Mouse (Mus musculus) olfactory bulb, adult 2 months (tissue): ENCODE data around the gene Tead2. TPM values are rescaled to one million over a fixed set of nuclear protein-coding genes. Genes with fewer than 3 reads are reported as not detected.

Experiments used
- H3K27ac ChIP-seq: fragments of 200-500 bp; 2 replicates; pipeline ENCODE4 v1.5.1; 2012; ENCODE audit warnings: low read depth, low read length; ENCODE audit not compliant: insufficient read depth
- H3K4me1 ChIP-seq: fragments of 200-500 bp; 2 replicates; pipeline ENCODE4 v1.6.1; 2012; ENCODE audit warnings: low read length; ENCODE audit not compliant: control insufficient read depth, insufficient read depth
- H3K4me3 ChIP-seq: fragments of 200-500 bp; 2 replicates; pipeline ENCODE4 v1.5.1; 2012; ENCODE audit warnings: mild to moderate bottlenecking, low read depth, low read length, moderate library complexity; ENCODE audit not compliant: insufficient read depth
- CTCF ChIP-seq: fragments of 200-500 bp; IDR thresholded peaks from 2 replicates; pipeline ENCODE4 v1.5.1; 2012; ENCODE audit warnings: low read depth, mild to moderate bottlenecking, low read length, moderate library complexity; ENCODE audit not compliant: insufficient read depth
- POLR2A ChIP-seq: fragments of 200-500 bp; IDR thresholded peaks from 2 replicates; pipeline ENCODE4 v1.6.1; 2012; ENCODE audit warnings: mild to moderate bottlenecking, low read depth, low read length, moderate library complexity; ENCODE audit not compliant: insufficient read depth
- WGBS: fragments of 180-500 bp; shearing (Covaris S2); methylation state at CpG from one replicate; pipeline ENCODE4 v1.1.7; 2018; 5-methylcytosine and 5-hydroxymethylcytosine counted together
- polyA plus RNA-seq: library from polyadenylated mRNA; stranded (reverse); fragments of >200 nt; gene quantifications from 2 replicates; pipeline ENCODE4 v1.2.4, GENCODE M21; 2012; ENCODE audit warnings: low replicate concordance; ENCODE audit not compliant: missing spikeins, insufficient read depth, insufficient read length

Gene Tead2
- polyA plus RNA-seq, 1 experiment = not detected

GRCm38 (mm10) chr7:45229459-45230203 is 14.1 kb downstream of the Tead2 start:
- H3K27ac ChIP-seq = no peak overlapping the region
- H3K4me1 ChIP-seq = peaks cover 5% of the 10 kb centered on the region
- WGBS = 89% methylated on average over 7 of the region's 7 CpGs
- H3K4me3 ChIP-seq = no peak overlapping the region
- TF ChIP-seq CTCF (no peak), POLR2A (no peak)

- 92% methylated on average over 12 of the region's 12 CpGs for WGBS
- H3K4me1 ChIP-seq = peaks cover 5% of the 10 kb centered on the region
- H3K4me3 ChIP-seq = no peak overlapping the region
- no peak overlapping the region for H3K27ac ChIP-seq
- TF ChIP-seq POLR2A (no peak), CTCF (no peak)
Measured at GRCm38 (mm10) chr7:45231192-45231591, 15.6 kb downstream of the Tead2 start.

GRCm38 (mm10) chr7:45231941-45232340 is 16.4 kb downstream of the Tead2 start:
- Histone ChIP-seq H3K27ac (no peak overlapping the region), H3K4me3 (no peak overlapping the region), H3K4me1 (peaks cover 5% of the 10 kb centered on the region)
- 96% methylated on average over 11 of the region's 11 CpGs for WGBS
- no peak for TF ChIP-seq CTCF
- TF ChIP-seq POLR2A = no peak

- no peak overlapping the region for H3K4me3 ChIP-seq
- H3K27ac ChIP-seq = no peak overlapping the region
- 74% methylated on average over 13 of the region's 13 CpGs for WGBS
- TF ChIP-seq POLR2A (no peak), CTCF (no peak)
- H3K4me1 ChIP-seq = peaks cover 5% of the 10 kb centered on the region
Measured at GRCm38 (mm10) chr7:45232716-45233465, 17.3 kb downstream of the Tead2 start.

GRCm38 (mm10) chr7:45233580-45234332 is 18.2 kb downstream of the Tead2 start:
- Histone ChIP-seq H3K27ac (no peak overlapping the region), H3K4me3 (no peak overlapping the region), H3K4me1 (peaks cover 5% of the 10 kb centered on the region)
- TF ChIP-seq CTCF (no peak), POLR2A (no peak)
- WGBS = 50% methylated on average over 20 of the region's 20 CpGs

- TF ChIP-seq POLR2A = no peak
- TF ChIP-seq CTCF = no peak
- WGBS = 27% methylated on average over 29 of the region's 29 CpGs
- Histone ChIP-seq H3K4me3 (no peak overlapping the region), H3K4me1 (peaks cover 5% of the 10 kb centered on the region), H3K27ac (no peak overlapping the region)
Measured at GRCm38 (mm10) chr7:45234333-45234841, 18.8 kb downstream of the Tead2 start.

GRCm38 (mm10) chr7:45234922-45235571 is 19.5 kb downstream of the Tead2 start:
- H3K4me3 ChIP-seq = no peak overlapping the region
- peaks cover 5% of the 10 kb centered on the region for H3K4me1 ChIP-seq
- TF ChIP-seq POLR2A = no peak
- no peak for TF ChIP-seq CTCF
- no peak overlapping the region for H3K27ac ChIP-seq
- WGBS = 37% methylated on average over 21 of the region's 21 CpGs

GRCm38 (mm10) chr7:45235656-45236180 is 20.2 kb downstream of the Tead2 start:
- H3K4me3 ChIP-seq = no peak overlapping the region
- no peak for TF ChIP-seq CTCF
- no peak for TF ChIP-seq POLR2A
- 69% methylated on average over 17 of the region's 17 CpGs for WGBS
- peaks cover 9% of the 10 kb centered on the region for H3K4me1 ChIP-seq
- no peak overlapping the region for H3K27ac ChIP-seq
